Mouse (Mus musculus) liver, embryonic 16.5 days (tissue): Measurements from ENCODE around the gene Atpaf1. TPM values are rescaled to one million over a fixed set of nuclear protein-coding genes. Genes with fewer than 3 reads are reported as not detected.

Source experiments
- ATAC-seq: fragments of 200-750 bp; cut with Nextera tagmentation; 2 replicates; pipeline ENCODE4 v1.8.0; 2017; ENCODE audit warnings: low read depth, mild to moderate bottlenecking, moderate number of reproducible peaks, moderate library complexity
- H3K27ac ChIP-seq: fragments of 300-500 bp; sonication (generic); 2 replicates; pipeline ENCODE4 v1.5.1; 2014; ENCODE audit warnings: mild to moderate bottlenecking, low read length
- H3K27me3 ChIP-seq: fragments of 300-500 bp; sonication (generic); 2 replicates; pipeline ENCODE4 v1.6.1; 2014; ENCODE audit warnings: low read depth, low read length, mixed read lengths; ENCODE audit not compliant: control insufficient read depth, insufficient read depth
- H3K36me3 ChIP-seq: fragments of 300-500 bp; sonication (generic); 2 replicates; pipeline ENCODE4 v1.6.1; 2014; ENCODE audit warnings: mild to moderate bottlenecking; ENCODE audit not compliant: control insufficient read depth, insufficient read depth
- H3K4me1 ChIP-seq: fragments of 300-500 bp; sonication (generic); 2 replicates; pipeline ENCODE4 v1.6.1; 2014; ENCODE audit warnings: low read depth, low read length, mixed read lengths; ENCODE audit not compliant: control insufficient read depth
- H3K4me2 ChIP-seq: fragments of 300-500 bp; sonication (generic); 2 replicates; pipeline ENCODE4 v1.6.1; 2014; ENCODE audit warnings: low read depth, low read length, mixed read lengths
- H3K4me3 ChIP-seq: fragments of 300-500 bp; sonication (generic); 2 replicates; pipeline ENCODE4 v1.5.1; 2014; ENCODE audit warnings: low read depth, mild to moderate bottlenecking, low read length
- H3K9ac ChIP-seq: fragments of 300-500 bp; sonication (generic); 2 replicates; pipeline ENCODE4 v1.6.1; 2014; ENCODE audit warnings: low read depth, low read length
- H3K9me3 ChIP-seq: fragments of 300-500 bp; sonication (generic); replicated peaks from 2 replicates; pipeline ENCODE4 v1.6.1; 2016; ENCODE audit warnings: low read length; ENCODE audit not compliant: control insufficient read depth
- WGBS: fragments of 180-500 bp; shearing (Covaris S2); extraction: QIAGEN DNeasy Blood & Tissue Kit; methylation state at CpG from one replicate; pipeline ENCODE4 v1.1.7; 2014; ENCODE audit not compliant: insufficient replicate concordance; 5-methylcytosine and 5-hydroxymethylcytosine counted together
- polyA plus RNA-seq: library from polyadenylated mRNA; unstranded; fragments of >200 nt; fragmentation: Nextera tagmentation; extraction: Ambion mirVana; gene quantifications from 2 replicates; pipeline ENCODE4 v1.2.1, GENCODE M21; 2015

Gene Atpaf1
- polyA plus RNA-seq, 1 experiment from 2014 or later, result 12.7 TPM

- H3K9ac ChIP-seq, result peak overlapping the region; percentile 50
- WGBS, result 8% methylated on average over 8 of the region's 8 CpGs
- H3K4me3 ChIP-seq, result peak overlapping the region; percentile 31
- no peaks in the 10 kb centered on the region for H3K9me3 ChIP-seq
- peak overlapping the region; percentile 92 for H3K27ac ChIP-seq
- peak overlapping the region; percentile 71 for H3K4me2 ChIP-seq
- peak; percentile 99 for ATAC-seq
- H3K36me3 ChIP-seq, result peaks cover 15% of the 10 kb centered on the region
- H3K4me1 ChIP-seq, result peaks cover 58% of the 10 kb centered on the region
- no peaks in the 10 kb centered on the region for H3K27me3 ChIP-seq
Measured at GRCm38 (mm10) chr4:115848990-115849677, 64.5 kb downstream of the Atpaf1 start.

GRCm38 (mm10) chr4:115850111-115850510, 65.5 kb downstream of the Atpaf1 start:
- H3K27me3 ChIP-seq, result no peaks in the 10 kb centered on the region
- ATAC-seq, result no peak
- H3K27ac ChIP-seq, result peak overlapping the region; percentile 92
- 43% methylated on average over 2 of the region's 2 CpGs for WGBS
- H3K4me2 ChIP-seq, result peak overlapping the region; percentile 71
- peaks cover 67% of the 10 kb centered on the region for H3K4me1 ChIP-seq
- no peaks in the 10 kb centered on the region for H3K9me3 ChIP-seq
- 0 out of 2 replicates have a peak overlapping the region, but pooled peaks have one; percentile 14 for H3K4me3 ChIP-seq
- peak overlapping the region; percentile 49 for H3K9ac ChIP-seq
- peaks cover 15% of the 10 kb centered on the region for H3K36me3 ChIP-seq

- Histone ChIP-seq H3K9me3 (no peaks in the 10 kb centered on the region), H3K4me3 (no peak overlapping the region), H3K36me3 (peaks cover 15% of the 10 kb centered on the region), H3K9ac (no peak overlapping the region), H3K27me3 (no peaks in the 10 kb centered on the region), H3K4me2 (no peak overlapping the region; the same call in 1 of the 2 replicates), H3K4me1 (peaks cover 72% of the 10 kb centered on the region), H3K27ac (peak overlapping the region; percentile 92)
- ATAC-seq, result no peak
- 64% methylated on average over 2 of the region's 2 CpGs for WGBS
Measured at GRCm38 (mm10) chr4:115850631-115851030, 66.0 kb downstream of the Atpaf1 start.

DNA sequence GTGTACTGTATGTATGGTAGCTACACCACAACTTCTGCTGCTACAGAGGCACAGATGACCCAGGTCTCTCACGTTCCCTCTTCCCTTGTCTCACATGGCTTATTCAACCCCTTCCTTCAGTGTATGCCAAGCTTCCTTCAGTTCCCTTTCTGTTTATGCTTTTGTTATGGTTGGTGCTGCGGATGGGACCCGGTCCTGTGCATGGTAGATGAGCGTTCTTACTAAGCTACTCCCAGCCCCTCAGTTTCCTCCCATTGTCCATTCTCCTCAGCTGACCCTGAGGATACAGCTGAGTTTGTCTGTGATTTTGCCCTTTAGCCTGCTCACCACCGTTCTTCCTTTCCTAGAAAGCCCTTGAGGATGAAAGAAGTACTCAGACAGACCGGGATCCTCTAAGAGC, 67.0 kb downstream of the Atpaf1 start:
- no peak overlapping the region for H3K27ac ChIP-seq
- no peaks in the 10 kb centered on the region for H3K9me3 ChIP-seq
- no peak overlapping the region for H3K4me2 ChIP-seq
- H3K4me1 ChIP-seq, result peaks cover 74% of the 10 kb centered on the region
- peaks cover 15% of the 10 kb centered on the region for H3K36me3 ChIP-seq
- H3K27me3 ChIP-seq, result no peaks in the 10 kb centered on the region
- WGBS, result 85% methylated on average over 6 of the region's 6 CpGs
- no peak overlapping the region for H3K4me3 ChIP-seq
- H3K9ac ChIP-seq, result no peak overlapping the region
- ATAC-seq, result no peak

- no peak for ATAC-seq
- Histone ChIP-seq H3K27ac (peak overlapping the region; percentile 66), H3K9ac (0 out of 2 replicates have a peak overlapping the region, but pooled peaks have one; percentile 21), H3K4me1 (peaks cover 59% of the 10 kb centered on the region), H3K27me3 (no peaks in the 10 kb centered on the region), H3K36me3 (peaks cover 31% of the 10 kb centered on the region), H3K9me3 (no peaks in the 10 kb centered on the region), H3K4me3 (no peak overlapping the region), H3K4me2 (no peak overlapping the region)
- WGBS, result 20% methylated on average over 6 of the region's 6 CpGs
Measured at GRCm38 (mm10) chr4:115855100-115855499, 70.5 kb downstream of the Atpaf1 start.

DNA sequence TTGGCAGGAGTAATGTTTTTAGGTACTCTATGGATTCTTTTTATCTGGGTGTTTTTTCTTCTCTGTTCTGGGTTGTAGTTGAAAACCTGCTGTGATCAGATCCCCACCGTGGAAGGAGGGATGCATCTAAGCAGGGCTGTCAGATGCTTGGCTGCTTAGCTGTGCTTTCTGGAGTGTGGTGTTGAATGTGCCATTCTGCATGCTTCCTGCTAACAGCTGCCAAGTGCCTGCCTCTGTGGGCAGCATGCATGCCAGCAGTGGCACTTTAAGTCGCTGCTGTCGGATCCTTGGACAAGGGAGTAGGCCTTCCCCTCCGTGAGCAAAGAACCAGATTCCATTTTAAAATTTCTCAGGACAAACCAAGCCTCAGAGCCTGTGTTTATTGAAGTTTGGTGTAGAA, 71.0 kb downstream of the Atpaf1 start:
- no peak for ATAC-seq
- Histone ChIP-seq H3K27me3 (no peaks in the 10 kb centered on the region), H3K4me2 (peak overlapping the region; percentile 39), H3K36me3 (peaks cover 36% of the 10 kb centered on the region), H3K9ac (0 out of 2 replicates have a peak overlapping the region, but pooled peaks have one; percentile 9), H3K4me3 (no peak overlapping the region), H3K9me3 (no peaks in the 10 kb centered on the region), H3K4me1 (peaks cover 54% of the 10 kb centered on the region), H3K27ac (peak overlapping the region; percentile 66)
- WGBS, result 75% methylated on average over 4 of the region's 4 CpGs

- no peaks in the 10 kb centered on the region for H3K9me3 ChIP-seq
- H3K4me1 ChIP-seq, result peaks cover 47% of the 10 kb centered on the region
- H3K4me3 ChIP-seq, result no peak overlapping the region
- H3K4me2 ChIP-seq, result peak overlapping the region; percentile 39
- H3K27me3 ChIP-seq, result no peaks in the 10 kb centered on the region
- peak overlapping the region; percentile 24; the same call in 1 of the 2 replicates for H3K9ac ChIP-seq
- peak; percentile 96 for ATAC-seq
- 33% methylated on average over 4 of the region's 4 CpGs for WGBS
- peak overlapping the region; percentile 81 for H3K27ac ChIP-seq
- H3K36me3 ChIP-seq, result peaks cover 34% of the 10 kb centered on the region
Measured at GRCm38 (mm10) chr4:115856282-115856681, 71.7 kb downstream of the Atpaf1 start.

DNA sequence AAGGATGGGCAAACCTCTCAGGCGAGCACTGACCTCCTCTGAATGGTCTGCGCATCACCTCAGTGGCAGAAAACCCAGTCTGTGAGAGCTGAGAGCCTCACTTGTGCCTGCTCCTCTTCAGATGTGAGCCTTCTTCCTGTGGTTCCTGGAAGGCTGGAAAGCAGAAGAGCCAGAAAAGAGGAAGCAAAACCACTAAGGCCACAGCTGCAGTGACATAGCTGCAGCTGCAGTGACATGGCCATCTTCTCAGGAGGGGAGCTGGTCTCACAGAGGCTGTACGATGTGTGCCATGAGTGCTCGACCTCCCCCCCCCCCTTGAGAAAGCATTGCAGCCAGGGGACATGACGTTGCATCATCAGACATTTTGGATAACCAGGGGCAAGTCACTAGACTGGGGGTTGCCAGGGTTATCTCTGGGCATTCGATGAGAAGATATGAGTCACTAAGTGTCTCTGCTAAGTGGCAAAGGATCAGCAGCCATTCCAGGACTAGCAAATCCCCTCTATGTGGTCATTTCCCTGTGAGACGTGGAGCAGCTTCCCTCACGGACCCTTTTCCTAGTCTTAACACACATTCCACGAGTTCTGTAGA, 72.8 kb downstream of the Atpaf1 start:
- no peak for ATAC-seq
- H3K27ac ChIP-seq, result peak overlapping the region; percentile 81; the same call in 1 of the 2 replicates
- peaks cover 33% of the 10 kb centered on the region for H3K36me3 ChIP-seq
- H3K9me3 ChIP-seq, result no peaks in the 10 kb centered on the region
- H3K4me3 ChIP-seq, result no peak overlapping the region
- H3K27me3 ChIP-seq, result no peaks in the 10 kb centered on the region
- WGBS, result 53% methylated on average over 9 of the region's 9 CpGs
- 0 out of 2 replicates have a peak overlapping the region, but pooled peaks have one; percentile 39 for H3K4me2 ChIP-seq
- no peak overlapping the region; the same call in 1 of the 2 replicates for H3K9ac ChIP-seq
- H3K4me1 ChIP-seq, result peaks cover 45% of the 10 kb centered on the region

GRCm38 (mm10) chr4:115863352-115863751, 78.7 kb downstream of the Atpaf1 start:
- no peak overlapping the region for H3K4me3 ChIP-seq
- no peak for ATAC-seq
- peaks cover 55% of the 10 kb centered on the region for H3K36me3 ChIP-seq

More at GRCm38 (mm10) chr4:115863352-115863751, 78.7 kb downstream of the Atpaf1 start:
- peaks cover 2% of the 10 kb centered on the region; the same call in 1 of the 2 replicates for H3K4me1 ChIP-seq
- no peak overlapping the region for H3K9ac ChIP-seq
- H3K4me2 ChIP-seq, result no peak overlapping the region
- 81% methylated on average over 7 of the region's 7 CpGs for WGBS
- no peaks in the 10 kb centered on the region for H3K9me3 ChIP-seq
- H3K27me3 ChIP-seq, result no peaks in the 10 kb centered on the region
- H3K27ac ChIP-seq, result no peak overlapping the region
